Mouse (Mus musculus): ENCODE measurements at regions not wholly inside any gene's neighbourhood (a gene's known extent, or its start where the extent isn't known, plus 50 kb on each side); places are given as distances from the start of the nearest gene placed in this dataset.
A peak's percentile ranks its signal among the peaks of the same experiment; 100 is the strongest.

DNA sequence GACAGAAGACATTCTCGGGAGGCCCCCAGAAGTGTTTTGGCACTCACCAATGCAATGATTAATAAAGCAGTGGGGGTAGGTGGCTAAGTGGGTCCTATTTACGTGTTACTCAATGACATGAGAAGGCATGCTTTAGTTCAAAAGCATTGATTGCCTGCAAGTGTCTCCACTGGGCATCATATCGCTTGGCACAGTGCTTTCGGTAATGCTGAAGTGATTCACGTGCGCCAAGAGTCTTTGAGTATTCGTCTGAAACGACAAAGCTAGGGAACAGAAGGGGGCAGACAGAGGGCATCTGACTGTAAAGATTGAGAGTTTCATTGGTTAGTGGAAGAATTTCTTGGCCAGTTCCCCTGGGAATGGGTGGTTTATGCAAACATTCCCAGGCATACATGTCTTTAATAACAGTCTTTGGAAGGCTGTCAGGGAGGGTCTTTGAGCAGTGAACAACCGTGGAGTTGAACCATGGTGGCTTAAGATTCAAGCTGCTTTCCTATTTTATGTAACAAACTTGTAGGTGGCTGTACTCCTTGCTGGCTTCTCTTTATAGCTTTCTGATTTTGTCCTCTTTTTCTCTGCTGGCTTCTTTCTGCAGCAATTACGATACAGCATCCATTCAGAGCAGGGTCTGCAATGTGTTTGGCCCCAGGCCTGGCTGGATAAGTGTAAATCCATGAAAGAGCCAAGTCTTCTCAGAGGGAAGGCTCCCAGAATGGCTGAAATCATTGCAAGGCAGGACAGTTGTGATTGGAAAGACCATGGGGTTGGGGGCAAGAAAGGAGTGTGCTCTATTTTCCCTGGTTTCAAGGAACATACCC lies 62.2 kb upstream of the Ltbp1 start:
- Histone ChIP-seq H3K9ac (ENCODE audit: low read length) (no peak overlapping the region), H3K4me1 (ENCODE audit: control insufficient read depth, insufficient read depth, low read length) (peaks cover 4% of the 10 kb centered on the region; the same call in 1 of the 2 replicates), H3K27ac (ENCODE audit: low read depth, low read length) (peak overlapping the region; percentile 31; the same call in 1 of the 2 replicates), H3K4me3 (ENCODE audit: low read depth, low read length) (no peak overlapping the region), H3K27me3 (replicated peaks; ENCODE audit: control insufficient read depth, insufficient read depth, low read length) (no peaks in the 10 kb centered on the region), H3K36me3 (ENCODE audit: control insufficient read depth, insufficient read depth, low read length) (no peaks in the 10 kb centered on the region), H3K9me3 (replicated peaks; ENCODE audit: control insufficient read depth, low read length) (no peaks in the 10 kb centered on the region), H3K4me2 (ENCODE audit: low read length) (peak overlapping the region; percentile 6; the same call in 1 of the 2 replicates)
- WGBS, result 27% methylated on average over 10 of the region's 10 CpGs
- peak; percentile 87 for ATAC-seq
- DNase-seq (ENCODE audit: low spot score), result peak; percentile 86

DNA sequence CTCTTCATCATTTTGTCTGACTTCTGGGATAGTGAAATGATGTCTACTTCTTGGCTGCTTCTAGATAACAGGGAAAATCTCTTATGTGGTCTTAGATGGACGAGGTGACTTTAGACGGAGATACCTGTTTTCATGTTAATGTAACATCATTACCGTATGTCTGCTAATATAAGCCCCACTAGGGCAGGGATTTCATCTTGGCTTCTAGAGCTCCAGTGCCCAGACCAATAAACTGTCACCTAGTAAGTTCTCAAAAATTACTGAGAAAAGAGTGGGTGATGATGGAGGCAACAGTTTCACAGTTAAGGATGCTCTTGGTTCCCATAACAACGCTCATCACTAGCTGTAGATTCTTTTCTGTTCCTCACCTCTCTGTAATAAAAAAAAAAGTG lies 61.6 kb upstream of the Ltbp1 start:
- DNase-seq (ENCODE audit: low spot score), result peak; percentile 51

DNA sequence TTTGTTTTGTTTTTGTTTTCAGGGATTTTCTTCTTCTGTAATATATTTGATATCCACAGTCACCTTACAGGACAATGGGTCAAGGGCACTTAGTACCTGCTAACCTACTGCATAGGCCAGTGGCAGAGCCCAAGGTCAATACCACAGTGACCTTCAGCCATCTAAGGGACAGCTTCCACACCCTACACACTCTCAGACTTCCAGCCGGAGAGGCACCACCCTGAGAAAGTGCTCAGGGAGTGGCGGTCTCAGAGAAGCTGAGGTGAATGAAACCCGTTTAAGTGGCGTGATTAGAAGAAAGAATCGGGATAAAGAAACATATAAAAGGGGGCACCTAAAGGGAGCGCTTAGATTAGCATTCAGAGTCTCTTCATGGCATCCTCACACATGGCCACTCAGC lies 60.2 kb upstream of the Ltbp1 start:
- peaks cover 4% of the 10 kb centered on the region; the same call in 1 of the 2 replicates for H3K4me1 ChIP-seq (ENCODE audit: control insufficient read depth, insufficient read depth, low read length)
- H3K4me2 ChIP-seq (ENCODE audit: low read length), result no peak overlapping the region
- H3K9me3 ChIP-seq (replicated peaks; ENCODE audit: control insufficient read depth, low read length), result no peaks in the 10 kb centered on the region
- DNase-seq (ENCODE audit: low spot score) (no peak), ATAC-seq (no peak)
- no peak overlapping the region for H3K4me3 ChIP-seq (ENCODE audit: low read depth, low read length)
- 68% methylated on average over 6 of the region's 6 CpGs for WGBS
- H3K36me3 ChIP-seq (ENCODE audit: control insufficient read depth, insufficient read depth, low read length), result no peaks in the 10 kb centered on the region
- no peak overlapping the region for H3K27ac ChIP-seq (ENCODE audit: low read depth, low read length)
- H3K9ac ChIP-seq (ENCODE audit: low read length), result no peak overlapping the region
- H3K27me3 ChIP-seq (replicated peaks; ENCODE audit: control insufficient read depth, insufficient read depth, low read length), result no peaks in the 10 kb centered on the region

More for the DNA sequence above, 61.6 kb upstream of the Ltbp1 start:
- H3K27me3 ChIP-seq (replicated peaks; ENCODE audit: control insufficient read depth, insufficient read depth, low read length), result no peaks in the 10 kb centered on the region
- H3K27ac ChIP-seq (ENCODE audit: low read depth, low read length), result no peak overlapping the region
- peak overlapping the region; percentile 6; the same call in 1 of the 2 replicates for H3K4me2 ChIP-seq (ENCODE audit: low read length)
- H3K9me3 ChIP-seq (replicated peaks; ENCODE audit: control insufficient read depth, low read length), result no peaks in the 10 kb centered on the region
- ATAC-seq, result no peak
- 34% methylated on average over 4 of the region's 4 CpGs for WGBS
- H3K9ac ChIP-seq (ENCODE audit: low read length), result no peak overlapping the region
- H3K4me3 ChIP-seq (ENCODE audit: low read depth, low read length), result no peak overlapping the region
- H3K36me3 ChIP-seq (ENCODE audit: control insufficient read depth, insufficient read depth, low read length), result no peaks in the 10 kb centered on the region
- peaks cover 4% of the 10 kb centered on the region; the same call in 1 of the 2 replicates for H3K4me1 ChIP-seq (ENCODE audit: control insufficient read depth, insufficient read depth, low read length)

DNA sequence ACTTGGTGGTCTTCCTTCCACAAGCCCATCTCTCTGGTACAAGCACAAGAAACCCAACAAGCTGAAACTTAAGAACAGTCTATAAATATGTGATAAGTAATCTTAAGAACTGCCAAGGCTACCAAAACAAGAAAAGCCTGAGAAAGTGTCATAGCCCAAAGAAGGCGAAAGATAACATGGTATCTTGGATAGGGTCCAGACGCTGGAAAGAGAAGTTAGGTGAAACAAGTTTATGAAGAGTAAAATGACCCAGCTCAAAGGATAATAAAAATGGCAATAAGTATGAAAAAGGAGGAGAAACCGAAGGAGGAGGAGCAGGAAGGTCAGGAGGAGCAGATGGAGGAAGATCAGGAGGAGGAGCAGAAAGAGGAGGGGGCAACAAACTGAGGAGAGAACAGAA lies 56.9 kb upstream of the Ltbp1 start:
- no peaks in the 10 kb centered on the region for H3K36me3 ChIP-seq (ENCODE audit: control insufficient read depth, insufficient read depth, low read length)
- no peak overlapping the region for H3K4me3 ChIP-seq (ENCODE audit: low read depth, low read length)
- H3K4me1 ChIP-seq (ENCODE audit: control insufficient read depth, insufficient read depth, low read length), result peaks cover 2% of the 10 kb centered on the region; the same call in 1 of the 2 replicates
- WGBS, result 85% methylated on average over 3 of the region's 3 CpGs
- no peak overlapping the region for H3K9ac ChIP-seq (ENCODE audit: low read length)
- no peaks in the 10 kb centered on the region for H3K27me3 ChIP-seq (replicated peaks; ENCODE audit: control insufficient read depth, insufficient read depth, low read length)
- no peak overlapping the region for H3K4me2 ChIP-seq (ENCODE audit: low read length)
- DNase-seq (ENCODE audit: low spot score), result no peak
- H3K9me3 ChIP-seq (replicated peaks; ENCODE audit: control insufficient read depth, low read length), result no peaks in the 10 kb centered on the region; the same call in 1 of the 2 replicates
- no peak overlapping the region for H3K27ac ChIP-seq (ENCODE audit: low read depth, low read length)
- no peak for ATAC-seq

DNA sequence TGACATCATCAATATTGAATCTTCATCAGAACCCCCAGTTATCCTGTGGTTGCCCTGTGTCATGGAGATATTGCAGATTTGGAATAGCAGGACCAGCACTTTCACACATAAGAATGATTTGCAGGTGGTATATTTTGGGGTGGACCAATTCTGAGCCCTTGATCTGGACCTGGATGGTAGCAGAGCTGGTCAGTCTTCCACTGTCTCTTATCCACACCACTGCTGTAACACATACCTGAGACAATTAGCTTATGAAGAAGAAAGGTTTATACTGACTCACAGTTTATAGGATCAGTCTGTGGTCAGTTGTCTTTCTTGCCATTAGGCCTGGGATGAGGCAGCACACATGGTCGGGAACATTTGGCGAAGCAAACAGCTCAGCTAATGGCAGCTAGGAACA lies 55.1 kb upstream of the Ltbp1 start:
- Histone ChIP-seq H3K9me3 (replicated peaks; ENCODE audit: control insufficient read depth, low read length) (no peaks in the 10 kb centered on the region; the same call in 1 of the 2 replicates), H3K4me2 (ENCODE audit: low read length) (no peak overlapping the region), H3K27me3 (replicated peaks; ENCODE audit: control insufficient read depth, insufficient read depth, low read length) (no peaks in the 10 kb centered on the region), H3K4me1 (ENCODE audit: control insufficient read depth, insufficient read depth, low read length) (no peaks in the 10 kb centered on the region), H3K9ac (ENCODE audit: low read length) (no peak overlapping the region), H3K4me3 (ENCODE audit: low read depth, low read length) (no peak overlapping the region), H3K36me3 (ENCODE audit: control insufficient read depth, insufficient read depth, low read length) (no peaks in the 10 kb centered on the region), H3K27ac (ENCODE audit: low read depth, low read length) (no peak overlapping the region)
- DNase-seq (ENCODE audit: low spot score) (no peak), ATAC-seq (no peak)
- WGBS, result 95% methylated on average over 2 of the region's 2 CpGs

DNA sequence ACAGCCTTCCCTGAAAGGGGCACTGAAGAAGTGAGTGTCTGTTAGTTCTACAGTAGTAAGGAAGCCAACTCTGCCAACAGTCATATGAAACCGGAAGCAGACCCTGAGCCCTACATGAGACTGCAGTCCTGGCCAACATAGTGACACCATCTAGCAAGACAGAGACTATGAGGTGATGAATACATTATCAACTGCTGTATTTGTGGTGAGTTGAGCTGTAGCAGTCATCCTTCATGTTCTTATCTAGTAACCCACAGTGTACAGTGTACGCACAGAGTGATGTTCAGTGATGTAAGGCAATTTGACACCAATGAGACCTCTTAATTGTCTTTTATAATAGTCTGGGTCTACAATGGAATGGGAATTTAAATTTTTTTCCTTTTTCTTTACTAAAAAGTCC lies 50.4 kb upstream of the Ltbp1 start:
- Histone ChIP-seq H3K4me3 (ENCODE audit: low read depth, low read length) (no peak overlapping the region), H3K4me2 (ENCODE audit: low read length) (no peak overlapping the region), H3K27ac (ENCODE audit: low read depth, low read length) (no peak overlapping the region), H3K36me3 (ENCODE audit: control insufficient read depth, insufficient read depth, low read length) (no peaks in the 10 kb centered on the region), H3K9ac (ENCODE audit: low read length) (no peak overlapping the region), H3K9me3 (replicated peaks; ENCODE audit: control insufficient read depth, low read length) (no peaks in the 10 kb centered on the region; the same call in 1 of the 2 replicates), H3K27me3 (replicated peaks; ENCODE audit: control insufficient read depth, insufficient read depth, low read length) (no peaks in the 10 kb centered on the region), H3K4me1 (ENCODE audit: control insufficient read depth, insufficient read depth, low read length) (no peaks in the 10 kb centered on the region)
- WGBS, result 98% methylated on average over 2 of the region's 2 CpGs
- no peak for ATAC-seq
- DNase-seq (ENCODE audit: low spot score), result no peak
